Mouse (Mus musculus) embryonic facial prominence, embryonic 11.5 days (tissue): Measurements from ENCODE around the gene Map10. TPM values are rescaled to one million over a fixed set of nuclear protein-coding genes. Genes with fewer than 3 reads are reported as not detected.

ENCODE experiments used
- ATAC-seq: fragments of 200-750 bp; cut with Nextera tagmentation; replicated peaks from 2 replicates; pipeline ENCODE4 v1.8.0; 2017; ENCODE audit warnings: low read depth; ENCODE audit not compliant: insufficient number of reproducible peaks, low FRiP score, low TSS enrichment
- DNase-seq: peaks from one replicate; pipeline ENCODE4 v3.0.0-alpha.2; 2015; ENCODE audit warnings: low spot score
- H3K27ac ChIP-seq: fragments of 300-500 bp; sonication (generic); replicated peaks from 2 replicates; pipeline ENCODE4 v1.5.1; 2014; ENCODE audit warnings: mild to moderate bottlenecking, low read depth, low read length, control low read depth
- H3K27me3 ChIP-seq: fragments of 300-500 bp; sonication (generic); 2 replicates; pipeline ENCODE4 v1.6.1; 2014; ENCODE audit warnings: mild to moderate bottlenecking, low read length, moderate library complexity, mixed read lengths; ENCODE audit not compliant: control insufficient read depth, insufficient read depth
- H3K36me3 ChIP-seq: fragments of 300-500 bp; sonication (generic); replicated peaks from 2 replicates; pipeline ENCODE4 v1.6.1; 2014; ENCODE audit warnings: low read depth, mild to moderate bottlenecking, low read length, moderate library complexity, mixed read lengths; ENCODE audit not compliant: control insufficient read depth, insufficient read depth
- H3K4me1 ChIP-seq: fragments of 300-500 bp; sonication (generic); 2 replicates; pipeline ENCODE4 v1.6.1; 2014; ENCODE audit warnings: low read length, mixed read lengths; ENCODE audit not compliant: control insufficient read depth, insufficient read depth
- H3K4me2 ChIP-seq: fragments of 300-500 bp; sonication (generic); 2 replicates; pipeline ENCODE4 v1.6.1; 2014; ENCODE audit warnings: low read depth, mild to moderate bottlenecking, control low read depth, low read length, moderate library complexity
- H3K4me3 ChIP-seq: fragments of 300-500 bp; sonication (generic); 2 replicates; pipeline ENCODE4 v1.5.1; 2014; ENCODE audit warnings: low read depth, low read length, control low read depth
- H3K9ac ChIP-seq: fragments of 300-500 bp; sonication (generic); replicated peaks from 2 replicates; pipeline ENCODE4 v1.6.1; 2014; ENCODE audit warnings: mild to moderate bottlenecking, control low read depth, low read length
- H3K9me3 ChIP-seq: fragments of 300-500 bp; sonication (generic); replicated peaks from 2 replicates; pipeline ENCODE4 v1.6.1; 2016; ENCODE audit warnings: mild to moderate bottlenecking, low read length, inconsistent platforms, mixed read lengths; ENCODE audit not compliant: control insufficient read depth
- WGBS: fragments of 180-500 bp; shearing (Covaris S2); extraction: QIAGEN DNeasy Blood & Tissue Kit; methylation state at CpG from one replicate; pipeline ENCODE4 v1.1.7; 2014; 5-methylcytosine and 5-hydroxymethylcytosine counted together
- polyA plus RNA-seq: library from polyadenylated mRNA; unstranded; fragments of >200 nt; fragmentation: Nextera tagmentation; extraction: Ambion mirVana; gene quantifications from 2 replicates; pipeline ENCODE4 v1.2.1, GENCODE M21; 2014

The Map10 gene
- polyA plus RNA-seq, 1 experiment from 2014 or later, result 8.4 TPM

GRCm38 (mm10) chr8:125641808-125642207, 27.8 kb upstream of the Map10 start:
- no peaks in the 10 kb centered on the region for H3K27me3 ChIP-seq
- no peak overlapping the region for H3K9ac ChIP-seq
- no peaks in the 10 kb centered on the region for H3K36me3 ChIP-seq
- WGBS, result 68% methylated on average over 6 of the region's 6 CpGs
- no peak overlapping the region for H3K4me3 ChIP-seq
- H3K9me3 ChIP-seq, result no peaks in the 10 kb centered on the region
- H3K4me2 ChIP-seq, result no peak overlapping the region
- DNase-seq (no peak), ATAC-seq (no peak)
- no peak overlapping the region for H3K27ac ChIP-seq
- peaks cover 3% of the 10 kb centered on the region; the same call in 1 of the 2 replicates for H3K4me1 ChIP-seq

GRCm38 (mm10) chr8:125645757-125646478, 23.7 kb upstream of the Map10 start:
- Histone ChIP-seq H3K4me2 (no peak overlapping the region), H3K9me3 (no peaks in the 10 kb centered on the region), H3K4me3 (no peak overlapping the region), H3K27ac (no peak overlapping the region), H3K9ac (no peak overlapping the region), H3K4me1 (no peaks in the 10 kb centered on the region), H3K36me3 (no peaks in the 10 kb centered on the region), H3K27me3 (no peaks in the 10 kb centered on the region)
- ATAC-seq (no peak), DNase-seq (no peak)
- WGBS, result 73% methylated on average over 10 of the region's 10 CpGs

- no peaks in the 10 kb centered on the region for H3K9me3 ChIP-seq
- no peak for ATAC-seq
- no peaks in the 10 kb centered on the region for H3K27me3 ChIP-seq
- 78% methylated on average over 4 of the region's 4 CpGs for WGBS
- no peak overlapping the region for H3K9ac ChIP-seq
- DNase-seq, result no peak
- H3K4me1 ChIP-seq, result no peaks in the 10 kb centered on the region
- H3K36me3 ChIP-seq, result no peaks in the 10 kb centered on the region
- no peak overlapping the region for H3K4me2 ChIP-seq
- H3K4me3 ChIP-seq, result no peak overlapping the region
- no peak overlapping the region for H3K27ac ChIP-seq
Measured at GRCm38 (mm10) chr8:125649447-125649846, 20.2 kb upstream of the Map10 start.

GRCm38 (mm10) chr8:125654821-125655220, 14.8 kb upstream of the Map10 start:
- ATAC-seq (no peak), DNase-seq (no peak)
- H3K9ac ChIP-seq, result no peak overlapping the region
- H3K27me3 ChIP-seq, result no peaks in the 10 kb centered on the region
- no peaks in the 10 kb centered on the region for H3K36me3 ChIP-seq
- 96% methylated on average over 2 of the region's 2 CpGs for WGBS
- H3K9me3 ChIP-seq, result no peaks in the 10 kb centered on the region
- no peak overlapping the region for H3K27ac ChIP-seq
- no peak overlapping the region for H3K4me3 ChIP-seq
- H3K4me2 ChIP-seq, result no peak overlapping the region
- no peaks in the 10 kb centered on the region for H3K4me1 ChIP-seq

GRCm38 (mm10) chr8:125658508-125658907, 11.1 kb upstream of the Map10 start:
- DNase-seq (no peak), ATAC-seq (no peak)
- no peaks in the 10 kb centered on the region for H3K9me3 ChIP-seq
- no peak overlapping the region for H3K4me3 ChIP-seq
- no peaks in the 10 kb centered on the region for H3K36me3 ChIP-seq
- H3K27me3 ChIP-seq, result no peaks in the 10 kb centered on the region
- 86% methylated on average over 5 of the region's 5 CpGs for WGBS
- H3K27ac ChIP-seq, result no peak overlapping the region
- H3K9ac ChIP-seq, result no peak overlapping the region
- H3K4me1 ChIP-seq, result no peaks in the 10 kb centered on the region
- no peak overlapping the region for H3K4me2 ChIP-seq

- no peak for ATAC-seq
- no peak overlapping the region for H3K27ac ChIP-seq
- H3K9ac ChIP-seq, result no peak overlapping the region
- no peaks in the 10 kb centered on the region for H3K27me3 ChIP-seq
- DNase-seq, result no peak
- no peaks in the 10 kb centered on the region for H3K9me3 ChIP-seq
- 80% methylated on average over 4 of the region's 4 CpGs for WGBS
- no peaks in the 10 kb centered on the region for H3K36me3 ChIP-seq
- no peaks in the 10 kb centered on the region for H3K4me1 ChIP-seq
- H3K4me3 ChIP-seq, result no peak overlapping the region
- H3K4me2 ChIP-seq, result no peak overlapping the region
Measured at GRCm38 (mm10) chr8:125658926-125659325, 10.7 kb upstream of the Map10 start.

- no peaks in the 10 kb centered on the region for H3K9me3 ChIP-seq
- H3K4me3 ChIP-seq, result no peak overlapping the region
- H3K36me3 ChIP-seq, result no peaks in the 10 kb centered on the region
- H3K9ac ChIP-seq, result no peak overlapping the region
- H3K4me2 ChIP-seq, result no peak overlapping the region
- WGBS, result 79% methylated on average over 6 of the region's 6 CpGs
- H3K4me1 ChIP-seq, result no peaks in the 10 kb centered on the region
- no peak overlapping the region for H3K27ac ChIP-seq
- H3K27me3 ChIP-seq, result no peaks in the 10 kb centered on the region
- ATAC-seq, result no peak
- DNase-seq, result no peak
Measured at GRCm38 (mm10) chr8:125660397-125660796, 9.2 kb upstream of the Map10 start.

- H3K9me3 ChIP-seq, result no peaks in the 10 kb centered on the region
- no peak overlapping the region for H3K27ac ChIP-seq
- no peak; the same call in 1 of the 2 replicates for ATAC-seq
- H3K4me2 ChIP-seq, result no peak overlapping the region
- no peaks in the 10 kb centered on the region for H3K4me1 ChIP-seq
- 88% methylated on average over 12 of the region's 13 CpGs for WGBS
- H3K4me3 ChIP-seq, result no peak overlapping the region
- H3K9ac ChIP-seq, result no peak overlapping the region
- no peaks in the 10 kb centered on the region for H3K27me3 ChIP-seq
- H3K36me3 ChIP-seq, result no peaks in the 10 kb centered on the region
- no peak for DNase-seq
Measured at GRCm38 (mm10) chr8:125661958-125662668, 7.5 kb upstream of the Map10 start.
